Comparison of ENCODE assay signal across 8 mouse cellular contexts in genomic region chr7:144055702-144056531, GRCm38 (mm10). TPM values are rescaled to one million over a fixed set of nuclear protein-coding genes. Genes with fewer than 3 reads are reported as not detected.
DNase-seq lines count a peak whose midpoint lies in the region; ATAC-seq and TF ChIP-seq lines count a peak whose summit lies in the region.

No protein-coding gene starts in this region.

- H3K27me3 ChIP-seq in kidney, adult 2 months (replicated peaks; ENCODE audit: control insufficient read depth, insufficient read depth, low read length): no peaks in the 10 kb centered on the region
- H3K27me3 ChIP-seq in kidney, embryonic 16.5 days (ENCODE audit: insufficient read depth, low read length): no peaks in the 10 kb centered on the region
- H3K27me3 ChIP-seq in C2C12 (ENCODE audit: control insufficient read depth, insufficient read depth, insufficient read length): no peaks in the 10 kb centered on the region
- H3K27me3 ChIP-seq in intestine, embryonic 16.5 days (replicated peaks; ENCODE audit: control insufficient read depth, insufficient read depth, low read length): no peaks in the 10 kb centered on the region
- H3K27me3 ChIP-seq in small intestine, adult 2 months (ENCODE audit: control insufficient read depth, insufficient read depth, low read length): no peaks in the 10 kb centered on the region

- TF ChIP-seq POLR2A in kidney, adult 2 months (IDR thresholded peaks at IDR 0.05; ENCODE audit: low read depth, low read length): no peak
- TF ChIP-seq POLR2A in small intestine, adult 2 months (IDR thresholded peaks at IDR 0.05; ENCODE audit: low read depth, low read length): no peak

- H3K27ac ChIP-seq in kidney, adult 2 months (ENCODE audit: insufficient read depth, low read depth, low read length): no peak overlapping the region
- H3K27ac ChIP-seq in kidney, embryonic 16.5 days (ENCODE audit: low read length): no peak overlapping the region
- H3K27ac ChIP-seq in intestine, embryonic 16.5 days (ENCODE audit: low read length): peak overlapping the region; percentile 77
- peak overlapping the region; percentile 67 for H3K27ac ChIP-seq in small intestine, adult 2 months (ENCODE audit: insufficient read depth, low read depth, low read length)

- H3K79me3 ChIP-seq in C2C12 (ENCODE audit: low read depth): no peaks in the 10 kb centered on the region

- no peak for ATAC-seq in kidney, embryonic 16.5 days (ENCODE audit: low FRiP score, low TSS enrichment)
- ATAC-seq in intestine, embryonic 16.5 days: peak; percentile 86

- H3K79me2 ChIP-seq in C2C12 (ENCODE audit: control insufficient read depth, insufficient read depth): no peaks in the 10 kb centered on the region

- peak; percentile 24 for DNase-seq in kidney, adult 2 months
- peak; percentile 74 for DNase-seq in adipocyte (ENCODE audit: low spot score)
- DNase-seq in gastrocnemius, adult 18-20 months (ENCODE audit: low spot score): no peak
- no peak for DNase-seq in spleen, postnatal 4 days (ENCODE audit: low spot score in 2 of 2)

- whole genome bisulfite sequencing in kidney, adult 2 months: 66% methylated on average over 7 of the region's 7 CpGs
- 68% methylated on average over 7 of the region's 7 CpGs for WGBS in kidney, embryonic 16.5 days
- 51% methylated on average over 7 of the region's 7 CpGs for WGBS in intestine, embryonic 16.5 days
- WGBS in small intestine, adult 2 months: 24% methylated on average over 7 of the region's 7 CpGs

- H3K4me1 ChIP-seq in kidney, adult 2 months (ENCODE audit: control insufficient read depth, insufficient read depth, low read length): peaks cover 2% of the 10 kb centered on the region; the same call in 1 of the 2 replicates
- peaks cover 7% of the 10 kb centered on the region; the same call in 1 of the 2 replicates for H3K4me1 ChIP-seq in kidney, embryonic 16.5 days (ENCODE audit: insufficient read depth, low read length)
- H3K4me1 ChIP-seq in intestine, embryonic 16.5 days (ENCODE audit: control insufficient read depth, insufficient read depth, low read length): peaks cover 27% of the 10 kb centered on the region
- peaks cover 27% of the 10 kb centered on the region; the same call in 1 of the 2 replicates for H3K4me1 ChIP-seq in small intestine, adult 2 months (ENCODE audit: control insufficient read depth, insufficient read depth, insufficient read length, low read length)

- no peaks in the 10 kb centered on the region for H3K9me3 ChIP-seq in kidney, embryonic 16.5 days (ENCODE audit: low read length)
- H3K9me3 ChIP-seq in intestine, embryonic 16.5 days (ENCODE audit: control insufficient read depth, low read length): no peaks in the 10 kb centered on the region

- no peak overlapping the region for H3K9ac ChIP-seq in kidney, embryonic 16.5 days (replicated peaks; ENCODE audit: low read length)
- no peak overlapping the region for H3K9ac ChIP-seq in intestine, embryonic 16.5 days (ENCODE audit: low read depth, low read length)

- H3K36me3 ChIP-seq in kidney, adult 2 months (ENCODE audit: control insufficient read depth, insufficient read depth, low read length): no peaks in the 10 kb centered on the region
- H3K36me3 ChIP-seq in kidney, embryonic 16.5 days (ENCODE audit: insufficient read depth, low read length): peaks cover 6% of the 10 kb centered on the region; the same call in 1 of the 2 replicates
- no peaks in the 10 kb centered on the region for H3K36me3 ChIP-seq in C2C12 (ENCODE audit: control insufficient read depth, insufficient read depth)
- no peaks in the 10 kb centered on the region for H3K36me3 ChIP-seq in intestine, embryonic 16.5 days (ENCODE audit: control insufficient read depth, insufficient read depth, low read length)
- H3K36me3 ChIP-seq in small intestine, adult 2 months (ENCODE audit: control insufficient read depth, insufficient read depth, low read length): peaks cover 4% of the 10 kb centered on the region; the same call in 1 of the 2 replicates

- no peak overlapping the region for H3K4me2 ChIP-seq in kidney, embryonic 16.5 days (replicated peaks; ENCODE audit: low read depth, low read length)
- H3K4me2 ChIP-seq in intestine, embryonic 16.5 days (ENCODE audit: low read depth, low read length): no peak overlapping the region

- H3K4me3 ChIP-seq in kidney, adult 2 months (ENCODE audit: insufficient read depth, low read depth, low read length): no peak overlapping the region
- H3K4me3 ChIP-seq in kidney, embryonic 16.5 days (ENCODE audit: low read length): no peak overlapping the region
- H3K4me3 ChIP-seq in C2C12 (ENCODE audit: insufficient read depth, poor library complexity, severe bottlenecking): no peak overlapping the region
- no peak overlapping the region for H3K4me3 ChIP-seq in intestine, embryonic 16.5 days (ENCODE audit: low read length)
- H3K4me3 ChIP-seq in small intestine, adult 2 months (ENCODE audit: low read depth, low read length): no peak overlapping the region

- no peak overlapping the region for H3ac ChIP-seq in C2C12 (ENCODE audit: control insufficient read depth, insufficient read length, low read depth)

- peak; percentile 77 for TF ChIP-seq CTCF in kidney, adult 2 months (conservative IDR thresholded peaks at IDR 0.05; ENCODE audit: insufficient read depth, insufficient read length, low read depth, low read length)
- peak; percentile 45 for TF ChIP-seq CTCF in C2C12 (IDR thresholded peaks at IDR 0.05; ENCODE audit: control insufficient read depth, insufficient read depth, insufficient read length)
- TF ChIP-seq CTCF in small intestine, adult 2 months (IDR thresholded peaks at IDR 0.05; ENCODE audit: extremely low read depth, insufficient read length, insufficient replicate concordance, low read depth, low read length): peak; percentile 77; the same call in 1 of the 2 replicates

TF ChIP-seq in C2C12, 6 proteins besides CTCF, POLR2A, EP300 and RAD21:
- no peak for TF ChIP-seq MYOD1 (IDR thresholded peaks at IDR 0.05; ENCODE audit: control insufficient read depth, insufficient read length, low read depth)
- TF ChIP-seq USF1 (IDR thresholded peaks at IDR 0.05; ENCODE audit: low read depth): no peak
- no peak for TF ChIP-seq MAX (IDR thresholded peaks at IDR 0.05)

RNA-seq across cellular contexts. Expression of gene Shank2, which starts 54.2 kb away (rescaled TPM):
- 16.1 and 17.1 TPM in 2 replicates for polyA plus RNA-seq in kidney, adult 2 months (2012; rRNA removed)
- polyA plus RNA-seq in kidney, embryonic 16.5 days (2015; fragmentation: Nextera tagmentation; extraction: Ambion mirVana): 3.6 and 4.0 TPM in 2 replicates
- 0.70 TPM for polyA plus RNA-seq in C2C12 (2012; fragmentation: generic; extraction: Trizol)
- 1.0 and 1.2 TPM in 2 replicates for polyA plus RNA-seq in intestine, embryonic 16.5 days (2015; fragmentation: Nextera tagmentation; extraction: Ambion mirVana)
- polyA plus RNA-seq in small intestine, adult 2 months (2012; rRNA removed): 2.1 and 2.4 TPM in 2 replicates
- total RNA-seq in gastrocnemius, adult 18-20 months (2021): under 1 TPM; 0.11 to 0.12 TPM

Comparison
In these comparisons a context has a peak if more than half of its experiments do, and no peak if none do; other contexts are left out.
1. DNase-seq: peak in kidney, adult 2 months (single experiment) and adipocyte (single experiment); none in gastrocnemius, adult 18-20 months (single experiment) and spleen, postnatal 4 days (0 of 2).
2. H3K27ac ChIP-seq: peak in intestine, embryonic 16.5 days (single experiment) and small intestine, adult 2 months (single experiment); none in kidney, adult 2 months (single experiment) and kidney, embryonic 16.5 days (single experiment).
3. Peak in every context shown above with its lines, with median percentiles within 50 percentile points of each other: CTCF ChIP-seq.